Mouse (Mus musculus) embryonic facial prominence, embryonic 10.5 days (tissue): ENCODE results near the gene Atad1. TPM values are rescaled to one million over a fixed set of nuclear protein-coding genes. Genes with fewer than 3 reads are reported as not detected.
A peak's percentile ranks its signal among the peaks of the same experiment; 100 is the strongest.

Experiments used
- DNase-seq: peaks from one replicate; pipeline ENCODE4 v3.0.0-alpha.2; 2017; ENCODE audit warnings: low spot score
- H3K27ac ChIP-seq: fragments of 300-500 bp; sonication (generic); replicated peaks from 2 replicates; pipeline ENCODE4 v1.5.1; 2016; ENCODE audit warnings: mild to moderate bottlenecking
- H3K27me3 ChIP-seq: fragments of 300-500 bp; sonication (generic); replicated peaks from 2 replicates; pipeline ENCODE4 v1.6.1; 2016; ENCODE audit warnings: low read depth, mild to moderate bottlenecking; ENCODE audit not compliant: poor library complexity, severe bottlenecking
- H3K36me3 ChIP-seq: fragments of 300-500 bp; sonication (generic); replicated peaks from 2 replicates; pipeline ENCODE4 v1.6.1; 2016; ENCODE audit warnings: mild to moderate bottlenecking, moderate library complexity
- H3K4me1 ChIP-seq: fragments of 300-500 bp; sonication (generic); 2 replicates; pipeline ENCODE4 v1.6.1; 2016
- H3K4me3 ChIP-seq: fragments of 300-500 bp; sonication (generic); 2 replicates; pipeline ENCODE4 v1.5.1; 2016; ENCODE audit warnings: mild to moderate bottlenecking, moderate library complexity
- H3K9me3 ChIP-seq: fragments of 300-500 bp; sonication (generic); 2 replicates; pipeline ENCODE4 v1.6.1; 2016; ENCODE audit warnings: mild to moderate bottlenecking
- WGBS: fragments of 180-500 bp; shearing (Covaris S2); methylation state at CpG from one replicate; pipeline ENCODE4 v1.1.7; 2016; 5-methylcytosine and 5-hydroxymethylcytosine counted together
- polyA plus RNA-seq: library from polyadenylated mRNA; unstranded; fragments of >200 nt; fragmentation: Nextera tagmentation; extraction: Ambion mirVana; gene quantifications from 2 replicates; pipeline ENCODE4 v1.2.1, GENCODE M21; 2016

Atad1 gene
- polyA plus RNA-seq, 1 experiment from 2014 or later: 66.6 TPM

DNA sequence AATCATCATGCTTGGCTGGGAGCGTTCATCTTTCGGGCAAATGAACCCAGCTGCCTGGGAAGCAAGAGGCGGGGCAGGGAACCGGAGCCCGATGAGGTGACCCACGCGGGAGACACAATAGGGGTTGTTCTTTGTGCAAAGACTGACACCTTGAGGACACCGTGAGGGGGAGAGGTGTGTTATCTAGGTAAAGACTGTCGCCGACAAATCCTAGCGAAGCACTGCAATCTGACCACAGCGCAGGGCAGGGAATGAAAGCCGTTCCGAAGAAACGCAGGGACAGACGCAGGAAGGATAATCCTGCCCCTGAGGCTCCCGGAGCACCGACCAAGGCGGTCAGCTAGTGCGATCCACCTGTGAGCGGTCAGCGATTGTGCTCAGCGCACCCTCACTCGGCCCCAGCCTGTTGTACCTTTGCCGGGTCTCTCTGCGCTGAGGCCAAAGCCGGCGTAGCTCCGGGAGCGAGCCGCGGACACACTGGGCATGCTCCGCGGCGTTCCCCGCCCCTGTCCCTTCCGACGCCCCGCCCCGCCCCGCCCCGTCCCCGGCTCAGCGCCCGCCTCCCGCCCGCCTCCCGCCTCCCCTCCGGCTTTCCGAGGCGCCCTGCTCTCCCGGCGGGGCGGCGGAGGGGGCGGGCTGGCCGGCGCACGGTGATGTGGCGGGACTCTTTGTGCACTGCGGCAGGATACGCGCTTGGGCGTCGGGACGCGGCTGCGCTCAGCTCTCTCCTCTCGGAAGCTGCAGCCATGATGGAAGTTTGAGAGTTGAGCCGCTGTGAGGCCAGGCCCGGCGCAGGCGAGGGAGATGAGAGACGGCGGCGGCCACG, 17.5 kb upstream of the Atad1 start, which contains the start of gene Pten:
Gene Pten, plus strand, starts transcription at position 598 of the 826 bp plus-strand sequence.
- H3K27ac ChIP-seq: peak within 1 kb of the TSS; percentile 98
- peak; percentile 98 for DNase-seq
- H3K36me3 ChIP-seq: peaks cover under 1% of the 10 kb centered on the region; the same call in 1 of the 2 replicates
- peaks cover 22% of the 10 kb centered on the region for H3K27me3 ChIP-seq
- H3K4me1 ChIP-seq: peaks cover 31% of the 10 kb centered on the region
- H3K9me3 ChIP-seq: no peaks in the 10 kb centered on the region
- WGBS: under 1% methylated on average over 71 of the region's 77 CpGs
- peak within 1 kb of the TSS; percentile 89 for H3K4me3 ChIP-seq

- H3K9me3 ChIP-seq: no peaks in the 10 kb centered on the region
- DNase-seq: no peak
- H3K36me3 ChIP-seq: no peaks in the 10 kb centered on the region; the same call in 1 of the 2 replicates
- peaks cover 22% of the 10 kb centered on the region for H3K27me3 ChIP-seq
- H3K27ac ChIP-seq: peak overlapping the region; percentile 98
- WGBS: under 1% methylated on average over 14 of the region's 14 CpGs
- peak overlapping the region; percentile 89 for H3K4me3 ChIP-seq
- H3K4me1 ChIP-seq: peaks cover 31% of the 10 kb centered on the region
These were observed 17.0 kb upstream of the Atad1 start for GRCm38 (mm10) chr19:32756636-32756899.

- Histone ChIP-seq H3K27me3 (peaks cover 22% of the 10 kb centered on the region), H3K27ac (peak overlapping the region; percentile 98), H3K4me1 (peaks cover 31% of the 10 kb centered on the region), H3K4me3 (peak overlapping the region; percentile 89), H3K9me3 (no peaks in the 10 kb centered on the region), H3K36me3 (no peaks in the 10 kb centered on the region; the same call in 1 of the 2 replicates)
- under 1% methylated on average over 53 of the region's 53 CpGs for WGBS
- peak; percentile 97 for DNase-seq
These were observed 16.4 kb upstream of the Atad1 start for GRCm38 (mm10) chr19:32755792-32756635.

DNA sequence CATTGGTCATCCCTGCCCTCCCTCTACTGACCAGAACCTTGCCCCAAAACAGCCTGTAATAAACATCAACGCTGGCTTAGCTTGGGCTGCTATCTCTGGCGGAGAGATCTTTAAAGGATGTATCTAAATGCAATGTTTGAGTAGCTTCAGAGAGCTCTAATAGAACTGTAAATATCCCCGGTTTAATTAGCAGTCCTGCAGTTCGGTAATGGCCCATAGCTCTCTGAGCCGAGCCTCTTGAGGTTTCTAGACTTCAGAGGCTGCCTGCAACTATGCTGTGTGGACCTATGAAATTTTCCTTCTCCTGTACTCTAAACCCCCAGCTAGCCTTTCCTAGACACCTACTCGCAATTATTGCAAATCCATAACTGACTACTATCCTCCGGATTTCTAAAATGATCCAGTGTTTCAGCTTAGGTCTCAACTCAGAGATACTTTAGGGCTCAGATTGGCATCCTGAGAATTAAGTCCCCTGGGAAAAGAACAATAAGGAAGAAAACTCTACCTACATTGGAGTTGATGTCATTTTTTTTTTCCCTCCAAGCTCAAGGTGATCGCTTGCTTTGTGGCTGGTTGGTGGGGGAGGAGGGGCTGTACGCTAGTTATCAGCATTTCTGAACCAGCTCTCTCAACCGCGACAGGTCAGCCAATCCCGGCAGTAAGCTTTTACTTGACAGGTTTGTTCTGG, 15.7 kb upstream of the Atad1 start:
- peak overlapping the region; percentile 89 for H3K4me3 ChIP-seq
- 5% methylated on average over 12 of the region's 12 CpGs for WGBS

GRCm38 (mm10) chr19:32754188-32755000, 14.8 kb upstream of the Atad1 start:
- H3K9me3 ChIP-seq: no peaks in the 10 kb centered on the region
- H3K27me3 ChIP-seq: peaks cover 22% of the 10 kb centered on the region
- peak; percentile 38 for DNase-seq
- 12% methylated on average over 15 of the region's 15 CpGs for WGBS
- peaks cover 17% of the 10 kb centered on the region for H3K4me1 ChIP-seq
- H3K36me3 ChIP-seq: no peaks in the 10 kb centered on the region
- no peak overlapping the region for H3K27ac ChIP-seq
- peak overlapping the region; percentile 32; the same call in 1 of the 2 replicates for H3K4me3 ChIP-seq

More for the DNA sequence above, 15.7 kb upstream of the Atad1 start:
- Histone ChIP-seq H3K27me3 (peaks cover 22% of the 10 kb centered on the region), H3K36me3 (no peaks in the 10 kb centered on the region), H3K27ac (peak overlapping the region; percentile 98), H3K9me3 (no peaks in the 10 kb centered on the region), H3K4me1 (peaks cover 25% of the 10 kb centered on the region)
- DNase-seq: peak; percentile 10

DNA sequence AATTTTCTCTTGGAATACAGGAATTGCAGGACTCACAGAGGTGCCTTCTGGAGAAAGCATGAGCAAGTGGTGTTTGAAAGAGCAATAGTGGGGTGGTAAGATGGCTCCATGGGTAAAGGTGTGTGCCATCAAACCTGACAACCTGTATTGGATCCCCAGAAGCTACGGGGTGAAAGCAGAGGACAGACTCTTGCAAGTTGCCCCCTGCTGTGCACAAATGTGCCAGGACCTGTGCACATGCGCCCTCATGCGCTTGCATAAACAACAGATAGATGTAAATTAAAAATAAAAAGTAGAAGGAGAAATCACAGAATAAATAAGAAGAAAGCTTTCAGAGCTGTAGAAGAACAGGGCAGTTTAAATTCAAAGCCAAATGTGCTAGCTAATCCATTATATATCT, 13.8 kb upstream of the Atad1 start:
- Histone ChIP-seq H3K9me3 (no peaks in the 10 kb centered on the region), H3K27ac (no peak overlapping the region), H3K4me3 (no peak overlapping the region), H3K27me3 (peaks cover 22% of the 10 kb centered on the region), H3K36me3 (no peaks in the 10 kb centered on the region), H3K4me1 (peaks cover 17% of the 10 kb centered on the region)
- no peak for DNase-seq
- WGBS: 82% methylated on average over 3 of the region's 3 CpGs

- Histone ChIP-seq H3K9me3 (no peaks in the 10 kb centered on the region), H3K36me3 (no peaks in the 10 kb centered on the region), H3K27me3 (peaks cover 22% of the 10 kb centered on the region), H3K4me3 (no peak overlapping the region), H3K4me1 (peaks cover 17% of the 10 kb centered on the region), H3K27ac (no peak overlapping the region)
- no peak for DNase-seq
- WGBS: 88% methylated on average over 6 of the region's 6 CpGs
These were observed 12.8 kb upstream of the Atad1 start for GRCm38 (mm10) chr19:32752357-32752756.

GRCm38 (mm10) chr19:32749425-32749824, 9.8 kb upstream of the Atad1 start:
- H3K4me1 ChIP-seq: peaks cover 2% of the 10 kb centered on the region
- H3K36me3 ChIP-seq: no peaks in the 10 kb centered on the region
- H3K4me3 ChIP-seq: no peak overlapping the region
- H3K9me3 ChIP-seq: no peaks in the 10 kb centered on the region
- no peak overlapping the region for H3K27ac ChIP-seq
- peak; percentile 35 for DNase-seq
- 18% methylated on average over 6 of the region's 6 CpGs for WGBS
- H3K27me3 ChIP-seq: peaks cover 12% of the 10 kb centered on the region

DNA sequence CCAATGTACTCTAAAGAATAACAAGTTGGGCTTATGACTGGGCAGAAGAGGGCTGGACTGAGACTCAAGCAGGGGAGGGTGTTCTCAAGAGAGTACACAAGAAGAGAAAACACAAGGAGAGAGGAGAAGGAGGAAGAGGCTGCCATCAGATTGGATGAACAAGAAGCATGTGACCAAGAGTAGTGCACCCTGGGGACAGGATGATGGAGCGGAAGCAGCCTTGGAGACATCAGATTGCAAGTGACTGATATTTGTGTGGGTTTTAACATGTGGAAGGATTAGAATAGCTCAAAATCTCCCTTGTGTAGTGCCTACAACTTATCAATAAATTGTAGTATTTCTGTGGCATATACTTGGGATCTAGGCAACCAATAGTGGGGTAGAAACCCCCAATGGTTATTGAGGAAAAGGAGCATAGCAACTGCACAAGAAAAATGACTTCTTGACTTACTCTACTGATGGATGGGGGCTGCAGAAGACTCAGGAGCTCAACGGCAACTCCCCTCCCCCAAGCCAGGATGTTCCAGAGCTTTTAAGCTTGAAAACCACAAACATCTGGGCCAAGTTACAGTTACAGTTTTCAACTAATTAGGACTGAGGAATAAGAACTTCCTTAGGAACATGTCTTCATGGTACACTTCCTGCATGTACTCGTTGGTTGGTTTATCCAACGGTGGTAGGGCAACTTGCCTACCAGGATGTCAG, 1.2 kb upstream of the Atad1 start:
- Histone ChIP-seq H3K4me1 (no peaks in the 10 kb centered on the region), H3K27me3 (no peaks in the 10 kb centered on the region)
- 91% methylated on average over 4 of the region's 4 CpGs for WGBS

DNA sequence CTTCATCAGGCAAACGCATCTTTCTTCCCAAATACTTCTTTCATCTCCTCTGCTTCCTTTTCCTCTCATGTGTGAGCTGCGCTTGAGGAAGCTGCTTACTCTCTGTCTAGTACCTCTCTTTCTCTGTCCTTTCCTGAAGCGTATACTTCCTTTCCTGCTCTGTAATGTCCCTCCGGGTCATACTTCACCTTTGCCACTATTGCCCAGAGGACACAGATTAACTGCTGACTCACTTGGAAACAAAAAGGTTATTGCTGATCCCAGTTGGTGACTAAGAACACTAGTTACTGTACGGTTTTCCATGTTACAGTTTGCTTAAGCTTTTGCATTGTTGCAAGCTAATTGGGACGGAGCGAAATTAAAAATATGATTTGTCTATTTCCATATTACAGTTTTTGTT, 1.7 kb downstream of the Atad1 start:
- Histone ChIP-seq H3K4me1 (no peaks in the 10 kb centered on the region), H3K27ac (no peak overlapping the region), H3K27me3 (no peaks in the 10 kb centered on the region), H3K36me3 (no peaks in the 10 kb centered on the region), H3K4me3 (no peak overlapping the region), H3K9me3 (no peaks in the 10 kb centered on the region)
- WGBS: 87% methylated on average over 7 of the region's 7 CpGs
- DNase-seq: no peak

More for the DNA sequence above, 1.2 kb upstream of the Atad1 start:
- H3K36me3 ChIP-seq: no peaks in the 10 kb centered on the region
- DNase-seq: no peak
- no peak overlapping the region for H3K27ac ChIP-seq
- H3K9me3 ChIP-seq: no peaks in the 10 kb centered on the region
- H3K4me3 ChIP-seq: no peak overlapping the region

DNA sequence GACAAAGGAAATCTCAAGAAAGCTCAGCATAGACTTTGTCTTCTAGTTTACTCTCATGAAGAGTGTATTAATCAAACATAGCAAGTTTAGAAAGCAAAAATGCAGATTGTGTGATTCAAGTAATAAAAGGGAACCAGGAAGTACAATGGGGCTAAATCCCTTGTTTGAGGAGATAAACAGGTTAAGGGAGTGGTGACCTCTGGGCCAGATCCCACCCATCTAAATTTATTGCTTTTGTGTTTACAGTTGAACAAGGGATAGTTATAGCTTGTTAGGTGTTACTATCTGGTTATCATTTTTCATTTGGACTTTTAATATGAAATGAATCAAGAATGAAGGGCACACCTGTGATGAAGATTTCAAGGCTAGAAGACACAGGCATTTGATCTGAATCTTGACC, 6.7 kb downstream of the Atad1 start:
- Histone ChIP-seq H3K4me3 (no peak overlapping the region), H3K27me3 (peaks cover 14% of the 10 kb centered on the region), H3K9me3 (no peaks in the 10 kb centered on the region), H3K27ac (no peak overlapping the region), H3K36me3 (no peaks in the 10 kb centered on the region), H3K4me1 (no peaks in the 10 kb centered on the region)
- no peak for DNase-seq
